Mouse (Mus musculus) activated CD4-positive, CD25-positive, alpha-beta regulatory T cell, adult 9 weeks (primary cell): ENCODE results near the gene Wdr26. TPM values are rescaled to one million over a fixed set of nuclear protein-coding genes. Genes with fewer than 3 reads are reported as not detected.

Experiments
- polyA plus RNA-seq: library from polyadenylated mRNA; unstranded; fragments of 100-300 nt; shearing (Covaris generic); gene quantifications from one replicate; pipeline ENCODE4 v1.2.1, GENCODE M21; 2017

The Wdr26 gene
- 27.7 TPM for polyA plus RNA-seq

DNA sequence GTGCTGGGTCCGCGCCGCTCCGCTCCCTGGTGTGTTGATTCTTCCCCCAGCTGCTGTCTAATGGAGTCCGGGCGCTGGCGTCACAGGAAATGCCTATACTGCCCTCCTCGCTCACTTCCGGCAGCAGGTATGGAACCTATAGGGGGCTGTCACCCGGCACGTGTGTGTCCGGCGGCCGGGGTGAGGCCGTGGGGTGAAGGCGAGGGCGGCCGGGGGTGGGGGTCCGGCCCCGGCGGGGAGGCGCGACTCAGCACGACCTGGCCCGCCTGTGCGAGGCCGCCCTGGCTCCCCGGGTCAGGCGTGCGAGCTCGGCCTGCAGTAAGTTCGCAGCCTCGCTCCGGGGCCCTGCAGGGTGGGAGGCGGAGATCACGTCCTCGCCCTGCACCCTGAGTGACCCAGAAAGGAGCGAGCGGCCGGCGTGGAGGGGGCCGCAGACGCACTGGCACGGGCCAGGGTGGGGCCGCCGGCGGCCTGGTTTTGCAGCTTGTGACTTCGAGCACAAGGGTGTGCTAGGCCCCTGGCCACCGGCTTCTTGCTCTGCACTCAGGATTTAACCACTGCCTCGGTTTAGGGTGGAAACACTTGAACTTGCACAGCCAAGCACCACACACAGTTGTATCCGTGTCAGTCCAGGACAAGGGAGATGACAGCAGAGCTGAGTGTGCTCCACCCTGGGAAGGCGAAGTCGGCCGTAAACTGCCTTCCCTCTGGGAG is at the start of gene Wdr26:
Gene Wdr26 (minus strand): TSS at position 82 of the 714 bp plus-strand sequence.

DNA sequence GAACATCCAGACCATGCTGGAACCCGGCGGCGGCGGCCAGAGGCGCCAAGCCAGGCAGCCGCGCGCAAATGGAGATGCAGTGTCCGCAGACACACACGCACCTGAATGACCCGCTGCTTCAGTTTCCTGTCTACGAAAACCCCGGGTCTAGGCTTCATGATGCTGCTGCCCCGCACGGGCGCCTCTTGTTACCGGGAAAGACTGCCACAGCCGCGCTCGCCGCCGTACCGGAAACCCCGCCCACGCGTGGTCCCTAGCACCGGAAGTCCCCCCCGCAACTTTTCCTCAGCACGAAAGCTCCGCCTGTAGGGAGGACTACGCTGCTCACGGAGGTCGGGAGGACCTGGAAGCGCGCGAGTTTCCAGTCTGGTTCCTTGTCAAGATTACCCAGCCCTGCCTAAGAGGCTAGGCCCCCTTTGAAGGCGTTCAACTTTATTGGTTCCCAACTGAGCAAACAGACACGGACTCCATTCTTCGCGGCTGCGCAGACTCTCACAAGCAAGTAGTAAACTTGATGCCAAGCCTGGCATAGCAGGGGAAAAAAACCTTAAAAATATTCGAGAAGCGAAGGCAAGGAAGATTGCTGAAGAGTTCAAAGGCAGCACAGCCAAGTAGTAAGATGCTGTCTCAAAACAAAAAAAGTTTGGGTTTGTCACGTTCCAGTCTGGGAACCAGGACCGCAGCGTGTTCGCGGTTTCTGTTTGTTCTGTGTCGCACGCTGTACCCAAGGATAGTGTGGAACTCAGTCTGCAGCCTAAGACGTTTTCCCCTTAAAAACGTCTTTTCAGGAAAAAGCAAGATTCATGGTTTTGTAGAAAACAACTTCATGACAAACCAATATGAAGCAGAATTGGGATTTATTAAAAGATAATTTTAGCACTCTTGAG is 67.6 kb downstream of the Wdr26 start, which contains the start of the genes Nvl and Cnih4:
Gene Nvl (minus strand): TSS at position 255 of the 887 bp plus-strand sequence.
Gene Cnih4 (plus strand): TSS at position 744 of the 887 bp plus-strand sequence.

Other genes with a start within 250 kb of the Wdr26 start
- 358 TPM for gene Ephx1, start 191.1 kb downstream of the Wdr26 start, polyA plus RNA-seq
- gene 9130409I23Rik, start 160.8 kb downstream of the Wdr26 start, polyA plus RNA-seq, result not detected
- gene Nvl, start 67.8 kb downstream of the Wdr26 start, polyA plus RNA-seq, result 28.4 TPM
- gene Cnih4, start 67.3 kb downstream of the Wdr26 start, polyA plus RNA-seq, result 89.2 TPM
- gene Cnih3, start 140.6 kb upstream of the Wdr26 start, polyA plus RNA-seq, result not detected